ENCODE assay signal across 7 mouse cellular contexts in genomic region chr16:92058644-92059620, GRCm38 (mm10). TPM values are rescaled to one million over a fixed set of nuclear protein-coding genes. Genes with fewer than 3 reads are reported as not detected.
A peak's percentile ranks its signal among the peaks of the same experiment; 100 is the strongest.
DNase-seq lines count a peak whose midpoint lies in the region; ATAC-seq and TF ChIP-seq lines count a peak whose summit lies in the region.

No protein-coding gene starts in this region.

- H3K79me2 ChIP-seq in myocyte (ENCODE audit: control insufficient read depth, insufficient read depth): peaks cover 53% of the 10 kb centered on the region

- H3K4me1 ChIP-seq in thymus, adult 2 months (replicated peaks; ENCODE audit: control insufficient read depth, insufficient read depth, low read length): peaks cover 18% of the 10 kb centered on the region
- peaks cover 25% of the 10 kb centered on the region for H3K4me1 ChIP-seq in heart, embryonic 12.5 days (replicated peaks)
- peaks cover 12% of the 10 kb centered on the region; the same call in 1 of the 2 replicates for H3K4me1 ChIP-seq in limb, embryonic 14.5 days (ENCODE audit: control insufficient read depth, insufficient read depth, low read length)

- peaks cover 5% of the 10 kb centered on the region for H3K9me3 ChIP-seq in heart, embryonic 12.5 days (replicated peaks)
- H3K9me3 ChIP-seq in limb, embryonic 14.5 days (ENCODE audit: control insufficient read depth, low read length): peaks cover 5% of the 10 kb centered on the region

- no peaks in the 10 kb centered on the region for H3K36me3 ChIP-seq in thymus, adult 2 months (ENCODE audit: control insufficient read depth, insufficient read depth, low read length)
- peaks cover 26% of the 10 kb centered on the region for H3K36me3 ChIP-seq in heart, embryonic 12.5 days
- H3K36me3 ChIP-seq in limb, embryonic 14.5 days (ENCODE audit: control insufficient read depth, insufficient read depth, low read length): peaks cover 18% of the 10 kb centered on the region
- peaks cover 18% of the 10 kb centered on the region for H3K36me3 ChIP-seq in myocyte (ENCODE audit: control insufficient read depth, insufficient read depth)

- DNase-seq in thymus, adult 2 months: peak; percentile 24
- DNase-seq in thymus, postnatal 14 days: no peak
- DNase-seq in adrenal gland, postnatal 14 days: peak; percentile 64
- DNase-seq in limb, embryonic 14.5 days (ENCODE audit: low spot score): no peak
- DNase-seq in layer of hippocampus, adult 9-10 months (ENCODE audit: low spot score): no peak

- peak; percentile 38 for ATAC-seq in heart, embryonic 12.5 days (ENCODE audit: insufficient number of reproducible peaks, low FRiP score)
- ATAC-seq in limb, embryonic 14.5 days (ENCODE audit: low FRiP score, low read depth): no peak

- no peaks in the 10 kb centered on the region for H3K27me3 ChIP-seq in thymus, adult 2 months (ENCODE audit: control insufficient read depth, insufficient read depth, low read length)
- no peaks in the 10 kb centered on the region for H3K27me3 ChIP-seq in heart, embryonic 12.5 days (replicated peaks)
- H3K27me3 ChIP-seq in limb, embryonic 14.5 days (ENCODE audit: control insufficient read depth, insufficient read depth, low read length): no peaks in the 10 kb centered on the region
- no peaks in the 10 kb centered on the region for H3K27me3 ChIP-seq in myocyte (ENCODE audit: control insufficient read depth, insufficient read depth, insufficient read length)

- TF ChIP-seq POLR2A in thymus, adult 2 months (IDR thresholded peaks at IDR 0.05; ENCODE audit: control insufficient read depth, extremely low read depth, insufficient read depth, low read length, poor library complexity): 0 out of 2 replicates have a peak, but pooled peaks have one; percentile 21
- TF ChIP-seq POLR2A in limb, embryonic 14.5 days (IDR thresholded peaks at IDR 0.05; ENCODE audit: borderline replicate concordance, extremely low read depth, insufficient read depth, insufficient read length): no peak
- TF ChIP-seq POLR2A in myocyte (IDR thresholded peaks at IDR 0.05; ENCODE audit: insufficient read length, low read depth): no peak

- peak overlapping the region; percentile 68 for H3ac ChIP-seq in myocyte (ENCODE audit: control insufficient read depth, insufficient read length)

- H3K4me3 ChIP-seq in thymus, adult 2 months (ENCODE audit: control insufficient read depth, insufficient read depth, low read length): peak overlapping the region; percentile 95
- H3K4me3 ChIP-seq in heart, embryonic 12.5 days: peak overlapping the region; percentile 85
- peak overlapping the region; percentile 87 for H3K4me3 ChIP-seq in limb, embryonic 14.5 days (replicated peaks; ENCODE audit: low read length)
- H3K4me3 ChIP-seq in myocyte: peak overlapping the region; percentile 50

- H3K4me2 ChIP-seq in heart, embryonic 12.5 days: peak overlapping the region; percentile 94
- H3K4me2 ChIP-seq in limb, embryonic 14.5 days (replicated peaks; ENCODE audit: low read depth, low read length, severe bottlenecking): peak overlapping the region; percentile 85
- H3K4me2 ChIP-seq in myocyte (ENCODE audit: low read depth): peak overlapping the region; percentile 79

- TF ChIP-seq CTCF in thymus, adult 2 months (IDR thresholded peaks at IDR 0.05; ENCODE audit: borderline replicate concordance, control insufficient read depth, extremely low read depth, insufficient read depth, low read length, poor library complexity): no peak

- 3% methylated on average over 63 of the region's 63 CpGs for WGBS in thymus, adult 2 months
- WGBS in heart, embryonic 12.5 days: 2% methylated on average over 57 of the region's 63 CpGs
- WGBS in limb, embryonic 14.5 days: 2% methylated on average over 50 of the region's 63 CpGs

- H3K9ac ChIP-seq in heart, embryonic 12.5 days: peak overlapping the region; percentile 95
- H3K9ac ChIP-seq in limb, embryonic 14.5 days (ENCODE audit: low read depth, low read length, severe bottlenecking): peak overlapping the region; percentile 79

- peak overlapping the region; percentile 30; the same call in 1 of the 2 replicates for H3K27ac ChIP-seq in thymus, adult 2 months (ENCODE audit: control insufficient read depth, insufficient read depth, low read length)
- peak overlapping the region; percentile 78 for H3K27ac ChIP-seq in heart, embryonic 12.5 days (ENCODE audit: poor library complexity, severe bottlenecking)
- H3K27ac ChIP-seq in limb, embryonic 14.5 days (replicated peaks; ENCODE audit: low read depth, low read length): no peak overlapping the region

TF ChIP-seq in myocyte, 11 proteins besides CTCF, POLR2A, EP300 and RAD21:
- TF ChIP-seq MYOG (IDR thresholded peaks at IDR 0.05; ENCODE audit: control insufficient read depth in 1 of 3, insufficient read depth in 1 of 3, insufficient read length in 2 of 3, low read depth in 2 of 3) (no peak), REST (IDR thresholded peaks at IDR 0.05; ENCODE audit: insufficient read depth, insufficient read length) (no peak), TCF3 (IDR thresholded peaks at IDR 0.05; ENCODE audit: insufficient read length, low read depth) (no peak), MAX (IDR thresholded peaks at IDR 0.05; ENCODE audit: low read depth) (no peak), CEBPB (IDR thresholded peaks at IDR 0.05; ENCODE audit: insufficient read depth, poor library complexity, severe bottlenecking) (no peak), TCF12 (IDR thresholded peaks at IDR 0.05; ENCODE audit: insufficient read depth, poor library complexity, severe bottlenecking) (no peak), E2F4 (IDR thresholded peaks at IDR 0.05; ENCODE audit: insufficient read depth) (no peak), SRF (IDR thresholded peaks at IDR 0.05; ENCODE audit: control insufficient read depth, insufficient read length, low read depth) (no peak), USF1 (IDR thresholded peaks at IDR 0.05; ENCODE audit: low read depth) (no peak), MYOD1 (IDR thresholded peaks at IDR 0.05; ENCODE audit: control insufficient read depth in 1 of 3, insufficient read length in 2 of 3, low read depth in 2 of 3) (no peak), POLR2AphosphoS2 (IDR thresholded peaks at IDR 0.05; ENCODE audit: insufficient read length, low read depth) (no peak)

RNA-seq across cellular contexts. Expression of gene Slc5a3, which starts 0.8 kb away (rescaled TPM):
- 3.2 and 3.5 TPM in 2 replicates for polyA plus RNA-seq in thymus, adult 2 months (2012; rRNA removed)
- total RNA-seq in adrenal gland, postnatal 14 days (2021): 20.9 and 25.4 TPM in 2 replicates
- 5.9 and 6.4 TPM in 2 replicates for polyA plus RNA-seq in heart, embryonic 12.5 days (2016; fragmentation: Nextera tagmentation; extraction: Ambion mirVana)
- 3.5 and 3.8 TPM in 2 replicates for polyA plus RNA-seq in limb, embryonic 14.5 days (2012; rRNA removed)
- polyA plus RNA-seq in limb, embryonic 14.5 days (2014; fragmentation: Nextera tagmentation; extraction: Ambion mirVana): 9.3 and 10.7 TPM in 2 replicates
- polyA plus RNA-seq in myocyte (2012; fragmentation: generic; extraction: Trizol): 1.2 TPM

RNA-seq across cellular contexts. Expression of gene Gm49711, which starts 0.8 kb away (rescaled TPM):
- polyA plus RNA-seq in thymus, adult 2 months (2012; rRNA removed): not detected in 2 replicates
- not detected in 2 replicates for total RNA-seq in adrenal gland, postnatal 14 days (2021)
- 0.15 TPM in 1 of 2 replicates, not detected in the other for polyA plus RNA-seq in heart, embryonic 12.5 days (2016; fragmentation: Nextera tagmentation; extraction: Ambion mirVana)
- polyA plus RNA-seq in limb, embryonic 14.5 days (2012; rRNA removed): 0.24 and 0.27 TPM in 2 replicates
- polyA plus RNA-seq in limb, embryonic 14.5 days (2014; fragmentation: Nextera tagmentation; extraction: Ambion mirVana): 0.36 TPM in 1 of 2 replicates, not detected in the other
- polyA plus RNA-seq in myocyte (2012; fragmentation: generic; extraction: Trizol): not detected

RNA-seq across cellular contexts. Expression of gene Mrps6, which starts 0.9 kb away (rescaled TPM):
- 26.2 and 27.2 TPM in 2 replicates for polyA plus RNA-seq in thymus, adult 2 months (2012; rRNA removed)
- 79.7 and 82.5 TPM in 2 replicates for total RNA-seq in adrenal gland, postnatal 14 days (2021)
- polyA plus RNA-seq in heart, embryonic 12.5 days (2016; fragmentation: Nextera tagmentation; extraction: Ambion mirVana): 112 and 118 TPM in 2 replicates
- 46.6 and 49.5 TPM in 2 replicates for polyA plus RNA-seq in limb, embryonic 14.5 days (2012; rRNA removed)
- 101 and 109 TPM in 2 replicates for polyA plus RNA-seq in limb, embryonic 14.5 days (2014; fragmentation: Nextera tagmentation; extraction: Ambion mirVana)
- 121 TPM for polyA plus RNA-seq in myocyte (2012; fragmentation: generic; extraction: Trizol)

Comparison
In these comparisons a context has a peak if more than half of its experiments do, and no peak if none do; other contexts are left out.
1. DNase-seq: peak in thymus, adult 2 months (single experiment) and adrenal gland, postnatal 14 days (single experiment); none in thymus, postnatal 14 days (single experiment), limb, embryonic 14.5 days (single experiment) and layer of hippocampus, adult 9-10 months (single experiment).
2. Peak in every context shown above with its lines, with median percentiles within 50 percentile points of each other: H3K4me3 ChIP-seq and H3K4me2 ChIP-seq.